Mouse (Mus musculus): ENCODE data around the gene Fmnl2. TPM values are rescaled to one million over a fixed set of nuclear protein-coding genes. Genes with fewer than 3 reads are reported as not detected.
A peak's percentile ranks its signal among the peaks of the same experiment; 100 is the strongest.

Fmnl2 gene
- polyA plus RNA-seq, 1 experiment = 0.77 TPM

GRCm38 (mm10) chr2:52946524-52947186, 89.0 kb downstream of the Fmnl2 start:
- DNase-seq (ENCODE audit: low read depth, low spot score) = no peak
- 85% methylated on average over 11 of the region's 11 CpGs for WGBS

- 90% methylated on average over 3 of the region's 3 CpGs for WGBS
- no peak for DNase-seq (ENCODE audit: low read depth, low spot score)
These were observed 90.7 kb downstream of the Fmnl2 start for GRCm38 (mm10) chr2:52948406-52948805.

GRCm38 (mm10) chr2:52949556-52949955, 91.9 kb downstream of the Fmnl2 start:
- 96% methylated on average over 4 of the region's 4 CpGs for WGBS

GRCm38 (mm10) chr2:52950226-52950625, 92.6 kb downstream of the Fmnl2 start:
- WGBS = 91% methylated on average over 4 of the region's 4 CpGs
- no peak for DNase-seq (ENCODE audit: low read depth, low spot score)

More at GRCm38 (mm10) chr2:52949556-52949955, 91.9 kb downstream of the Fmnl2 start:
- no peak for DNase-seq (ENCODE audit: low read depth, low spot score)

GRCm38 (mm10) chr2:52952202-52952730, 94.6 kb downstream of the Fmnl2 start:
- WGBS = 72% methylated on average over 6 of the region's 6 CpGs
- no peak for DNase-seq (ENCODE audit: low read depth, low spot score)

- WGBS = 23% methylated on average over 8 of the region's 8 CpGs
- peak; percentile 28 for DNase-seq (ENCODE audit: low read depth, low spot score)
These were observed 97.4 kb downstream of the Fmnl2 start for GRCm38 (mm10) chr2:52955090-52955489.

- 87% methylated on average over 10 of the region's 10 CpGs for WGBS
- no peak for DNase-seq (ENCODE audit: low read depth, low spot score)
These were observed 98.2 kb downstream of the Fmnl2 start for GRCm38 (mm10) chr2:52955831-52956230.

GRCm38 (mm10) chr2:52957771-52958534, 100.3 kb downstream of the Fmnl2 start:
- WGBS = 73% methylated on average over 8 of the region's 8 CpGs
- DNase-seq (ENCODE audit: low read depth, low spot score) = no peak

- no peak for DNase-seq (ENCODE audit: low read depth, low spot score)
- WGBS = 14% methylated on average over 15 of the region's 15 CpGs
These were observed 101.1 kb downstream of the Fmnl2 start for GRCm38 (mm10) chr2:52958535-52959290.

- DNase-seq (ENCODE audit: low read depth, low spot score) = no peak
These were observed 101.6 kb downstream of the Fmnl2 start for GRCm38 (mm10) chr2:52959291-52959621.

- no peak for DNase-seq (ENCODE audit: low read depth, low spot score)
- 16% methylated on average over 3 of the region's 3 CpGs for WGBS
These were observed 102.3 kb downstream of the Fmnl2 start for GRCm38 (mm10) chr2:52959982-52960381.

- 67% methylated on average over 2 of the region's 2 CpGs for WGBS
These were observed 103.0 kb downstream of the Fmnl2 start for GRCm38 (mm10) chr2:52960697-52961096.

GRCm38 (mm10) chr2:52963439-52963838, 105.8 kb downstream of the Fmnl2 start:
- WGBS = 86% methylated on average over 1 of the region's 1 CpGs
- DNase-seq (ENCODE audit: low read depth, low spot score) = no peak

More at GRCm38 (mm10) chr2:52960697-52961096, 103.0 kb downstream of the Fmnl2 start:
- DNase-seq (ENCODE audit: low read depth, low spot score) = no peak

- WGBS = 81% methylated on average over 7 of the region's 7 CpGs
These were observed 106.8 kb downstream of the Fmnl2 start for GRCm38 (mm10) chr2:52964386-52964928.

GRCm38 (mm10) chr2:52966227-52966626, 108.6 kb downstream of the Fmnl2 start:
- DNase-seq (ENCODE audit: low read depth, low spot score) = no peak
- 76% methylated on average over 5 of the region's 5 CpGs for WGBS

More at GRCm38 (mm10) chr2:52964386-52964928, 106.8 kb downstream of the Fmnl2 start:
- no peak for DNase-seq (ENCODE audit: low read depth, low spot score)

GRCm38 (mm10) chr2:52966820-52967460, 109.3 kb downstream of the Fmnl2 start:
- 88% methylated on average over 12 of the region's 12 CpGs for WGBS
- DNase-seq (ENCODE audit: low read depth, low spot score) = no peak

GRCm38 (mm10) chr2:52967461-52967823, 109.8 kb downstream of the Fmnl2 start:
- whole genome bisulfite sequencing = 97% methylated on average over 5 of the region's 5 CpGs
- DNase-seq (ENCODE audit: low read depth, low spot score) = no peak

- WGBS = 85% methylated on average over 2 of the region's 2 CpGs
- DNase-seq (ENCODE audit: low read depth, low spot score) = no peak
These were observed 111.2 kb downstream of the Fmnl2 start for GRCm38 (mm10) chr2:52968884-52969283.

- WGBS = 89% methylated on average over 6 of the region's 6 CpGs
- DNase-seq (ENCODE audit: low read depth, low spot score) = no peak
These were observed 116.4 kb downstream of the Fmnl2 start for GRCm38 (mm10) chr2:52974056-52974455.
